Mouse (Mus musculus): ENCODE measurements around the gene Olfr56.

DNA sequence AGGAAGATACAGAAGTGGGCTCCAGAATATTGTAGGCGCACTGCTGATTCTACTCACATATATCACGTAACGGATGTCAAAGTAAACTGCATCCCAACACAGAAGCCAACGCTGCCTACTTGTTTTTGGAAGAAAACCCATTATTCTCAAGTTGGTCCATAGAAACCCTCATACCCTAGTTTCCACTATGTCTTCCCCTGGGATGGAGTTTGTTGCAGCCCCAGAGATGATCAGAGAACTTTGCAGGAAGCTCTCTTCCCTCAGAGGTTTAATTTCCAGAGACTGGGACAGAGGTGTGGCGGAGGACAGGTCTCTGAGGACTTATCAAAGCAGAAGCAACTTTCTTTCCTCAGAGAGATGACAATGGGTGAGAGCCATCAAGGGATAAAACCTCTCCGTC is 163.3 kb downstream of the Olfr56 start, which contains the start of gene Olfr1395:
- TF ChIP-seq GATA1 (IDR thresholded peaks at IDR 0.05; ENCODE audit: borderline replicate concordance, low read length) = no peak
- TF ChIP-seq FLI1 (IDR thresholded peaks at IDR 0.05; ENCODE audit: low read length) = no peak
